7 mouse cellular contexts compared by ENCODE assay signal in the genomic region with DNA sequence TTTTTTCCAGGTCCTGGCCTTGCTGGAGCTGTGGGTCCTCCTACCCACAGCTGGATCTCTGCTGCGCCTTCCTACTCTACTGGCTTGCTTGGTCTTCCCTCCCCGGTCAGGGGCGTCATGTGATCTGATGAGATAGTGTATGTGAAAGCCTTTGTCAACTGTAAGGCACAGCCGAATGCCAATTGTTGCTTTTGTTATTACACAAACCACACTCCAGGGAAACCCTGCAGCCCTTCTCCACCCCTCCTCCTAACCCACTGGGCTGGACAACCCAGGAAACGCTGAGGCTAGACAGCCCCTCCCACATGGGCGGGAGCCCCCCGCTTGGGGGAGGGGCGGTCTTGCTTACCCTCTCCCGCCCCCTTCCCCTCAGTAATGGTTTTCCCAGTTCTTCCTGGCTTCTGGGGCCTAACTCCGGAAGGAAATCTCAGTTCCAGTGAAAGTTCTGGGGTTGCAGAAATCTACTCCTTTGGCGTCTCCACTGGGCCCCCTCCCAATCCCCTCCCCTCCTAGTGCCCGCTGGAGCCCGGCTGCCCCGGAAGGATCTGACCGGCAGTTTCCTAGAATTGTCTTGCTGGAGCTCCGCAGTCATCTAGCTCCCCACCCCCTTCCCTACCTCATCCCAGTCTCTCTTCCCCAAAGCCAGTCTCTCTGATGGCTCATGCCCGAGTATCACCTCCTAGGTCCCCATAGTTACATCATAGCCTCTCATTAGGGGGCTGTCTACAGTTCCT. TPM values are rescaled to one million over a fixed set of nuclear protein-coding genes. Genes with fewer than 3 reads are reported as not detected.
A peak's percentile ranks its signal among the peaks of the same experiment; 100 is the strongest.
DNase-seq lines count a peak whose midpoint lies in the region; ATAC-seq and TF ChIP-seq lines count a peak whose summit lies in the region.

No protein-coding gene starts in this region.

- peak; percentile 83 to 93 for DNase-seq in adrenal gland, postnatal 36 days
- peak; percentile 95 for DNase-seq in embryonic facial prominence, embryonic 11.5 days (ENCODE audit: low spot score)
- DNase-seq in heart, adult 2 months, result peak; percentile 91 to 94
- peak; percentile 83 for DNase-seq in kidney, adult 18-20 months
- DNase-seq in limb, embryonic 10.5 days (ENCODE audit: low spot score), result peak; percentile 89
- peak; percentile 98 for DNase-seq in midbrain, embryonic 11.5 days (ENCODE audit: low spot score, missing footprints)
- DNase-seq in spleen, postnatal 36 days (ENCODE audit: low spot score in 2 of 2), result peak; percentile 46 to 49

- H3K4me1 ChIP-seq in embryonic facial prominence, embryonic 11.5 days (ENCODE audit: control insufficient read depth, insufficient read depth, low read length), result no peaks in the 10 kb centered on the region; the same call in 1 of the 2 replicates
- H3K4me1 ChIP-seq in heart, adult 2 months (ENCODE audit: control insufficient read depth, insufficient read depth, low read length), result peaks cover 14% of the 10 kb centered on the region
- H3K4me1 ChIP-seq in limb, embryonic 10.5 days, result peaks cover 49% of the 10 kb centered on the region
- H3K4me1 ChIP-seq in midbrain, embryonic 11.5 days (ENCODE audit: control insufficient read depth, insufficient read depth, low read length), result peaks cover 13% of the 10 kb centered on the region

- peak overlapping the region; percentile 43 for H3K9ac ChIP-seq in embryonic facial prominence, embryonic 11.5 days (replicated peaks; ENCODE audit: low read length)
- no peak overlapping the region for H3K9ac ChIP-seq in heart, adult 2 months (ENCODE audit: low read depth, low read length)
- peak overlapping the region; percentile 31 for H3K9ac ChIP-seq in midbrain, embryonic 11.5 days (ENCODE audit: low read length)

- intact Hi-C loops in heart, adult 2 months (cut with DNase I), result loop anchor here (1.0 kb wide), 2 partner anchors 13 to 19 kb away; a partner anchor contains a TSS

- TF ChIP-seq POLR2A in heart, adult 2 months (IDR thresholded peaks at IDR 0.05; ENCODE audit: insufficient read depth, low read depth, low read length), result peak; percentile 85

- TF ChIP-seq CTCF in heart, adult 2 months (IDR thresholded peaks at IDR 0.05), result 0 out of 2 replicates have a peak, but pooled peaks have one; percentile 4

- H3K27me3 ChIP-seq in embryonic facial prominence, embryonic 11.5 days (ENCODE audit: control insufficient read depth, insufficient read depth, low read length), result no peaks in the 10 kb centered on the region
- H3K27me3 ChIP-seq in heart, adult 2 months (ENCODE audit: control insufficient read depth, insufficient read depth, low read length), result no peaks in the 10 kb centered on the region
- H3K27me3 ChIP-seq in limb, embryonic 10.5 days (ENCODE audit: low read depth, poor library complexity, severe bottlenecking), result no peaks in the 10 kb centered on the region
- no peaks in the 10 kb centered on the region for H3K27me3 ChIP-seq in midbrain, embryonic 11.5 days (ENCODE audit: control insufficient read depth, insufficient read depth, low read length)

- H3K36me3 ChIP-seq in embryonic facial prominence, embryonic 11.5 days (replicated peaks; ENCODE audit: control insufficient read depth, insufficient read depth, low read depth, low read length), result no peaks in the 10 kb centered on the region
- H3K36me3 ChIP-seq in heart, adult 2 months (ENCODE audit: control insufficient read depth, insufficient read depth, low read length), result peaks cover 3% of the 10 kb centered on the region; the same call in 1 of the 2 replicates
- no peaks in the 10 kb centered on the region for H3K36me3 ChIP-seq in limb, embryonic 10.5 days
- H3K36me3 ChIP-seq in midbrain, embryonic 11.5 days (ENCODE audit: control insufficient read depth, insufficient read depth, low read length), result no peaks in the 10 kb centered on the region

- H3K4me2 ChIP-seq in embryonic facial prominence, embryonic 11.5 days (ENCODE audit: low read depth, low read length), result peak overlapping the region; percentile 29
- H3K4me2 ChIP-seq in midbrain, embryonic 11.5 days, result peak overlapping the region; percentile 46

- TF ChIP-seq EP300 in heart, adult 2 months (IDR thresholded peaks at IDR 0.05; ENCODE audit: insufficient read depth, low read depth, low read length), result peak; percentile 49; the same call in 1 of the 2 replicates

- no peaks in the 10 kb centered on the region for H3K79me2 ChIP-seq in heart, adult 2 months (replicated peaks; ENCODE audit: control insufficient read depth, insufficient read depth, low read length)

- H3K4me3 ChIP-seq in embryonic facial prominence, embryonic 11.5 days (ENCODE audit: low read depth, low read length), result peak overlapping the region; percentile 13
- H3K4me3 ChIP-seq in heart, adult 2 months, result peak overlapping the region; percentile 20
- peak overlapping the region; percentile 47 for H3K4me3 ChIP-seq in limb, embryonic 10.5 days
- H3K4me3 ChIP-seq in midbrain, embryonic 11.5 days (ENCODE audit: low read depth, low read length), result peak overlapping the region; percentile 24

- WGBS in embryonic facial prominence, embryonic 11.5 days, result under 1% methylated on average over 17 of the region's 17 CpGs
- WGBS in heart, adult 2 months, result 6% methylated on average over 17 of the region's 17 CpGs
- WGBS in limb, embryonic 10.5 days, result 1% methylated on average over 17 of the region's 17 CpGs
- WGBS in midbrain, embryonic 11.5 days, result under 1% methylated on average over 17 of the region's 17 CpGs

- peak; percentile 94 for ATAC-seq in embryonic facial prominence, embryonic 11.5 days (replicated peaks; ENCODE audit: insufficient number of reproducible peaks, low FRiP score, low TSS enrichment, low read depth)
- peak; percentile 96 for ATAC-seq in midbrain, embryonic 11.5 days (ENCODE audit: low FRiP score)

- peak overlapping the region; percentile 80 for H3K27ac ChIP-seq in embryonic facial prominence, embryonic 11.5 days (replicated peaks; ENCODE audit: low read depth, low read length)
- H3K27ac ChIP-seq in heart, adult 2 months, result peak overlapping the region; percentile 81
- peak overlapping the region; percentile 96 for H3K27ac ChIP-seq in limb, embryonic 10.5 days
- H3K27ac ChIP-seq in midbrain, embryonic 11.5 days (ENCODE audit: low read depth, low read length), result peak overlapping the region; percentile 37

- H3K9me3 ChIP-seq in embryonic facial prominence, embryonic 11.5 days (replicated peaks; ENCODE audit: control insufficient read depth, low read length), result no peaks in the 10 kb centered on the region
- H3K9me3 ChIP-seq in limb, embryonic 10.5 days (replicated peaks), result no peaks in the 10 kb centered on the region
- H3K9me3 ChIP-seq in midbrain, embryonic 11.5 days (ENCODE audit: control insufficient read depth, low read length), result no peaks in the 10 kb centered on the region

RNA-seq across cellular contexts. Expression of a gene that starts 13.1 kb away (rescaled TPM):
- total RNA-seq in adrenal gland, postnatal 36 days (2021), result 10 to 100 TPM; 79.4 to 89.6 TPM
- 31.7 and 32.1 TPM in 2 replicates for polyA plus RNA-seq in embryonic facial prominence, embryonic 11.5 days (2014; fragmentation: Nextera tagmentation; extraction: Ambion mirVana)
- total RNA-seq in heart, adult 2 months (2021), result 10 to 100 TPM; 22.9 to 26.3 TPM
- polyA plus RNA-seq in heart, adult 2 months (2012; rRNA removed), result 15.2 and 21.8 TPM in 2 replicates
- 53.3 and 53.5 TPM in 2 replicates for polyA plus RNA-seq in limb, embryonic 10.5 days (2016; fragmentation: Nextera tagmentation; extraction: Ambion mirVana)
- 34.4 and 34.7 TPM in 2 replicates for polyA plus RNA-seq in midbrain, embryonic 11.5 days (2014; fragmentation: Nextera tagmentation; extraction: Ambion mirVana)

RNA-seq across cellular contexts. Expression of a gene that starts 19.1 kb away (rescaled TPM):
- total RNA-seq in adrenal gland, postnatal 36 days (2021), result 100 to 1,000 TPM; 203 to 287 TPM
- 1.7 and 3.0 TPM in 2 replicates for polyA plus RNA-seq in embryonic facial prominence, embryonic 11.5 days (2014; fragmentation: Nextera tagmentation; extraction: Ambion mirVana)
- total RNA-seq in heart, adult 2 months (2021), result 10 to 100 TPM; 16.1 to 16.3 TPM
- 35.0 and 47.5 TPM in 2 replicates for polyA plus RNA-seq in heart, adult 2 months (2012; rRNA removed)
- polyA plus RNA-seq in limb, embryonic 10.5 days (2016; fragmentation: Nextera tagmentation; extraction: Ambion mirVana), result 3.5 and 4.7 TPM in 2 replicates
- 2.4 and 2.7 TPM in 2 replicates for polyA plus RNA-seq in midbrain, embryonic 11.5 days (2014; fragmentation: Nextera tagmentation; extraction: Ambion mirVana)

RNA-seq across cellular contexts. Expression of a gene that starts 29.4 kb away (rescaled TPM):
- 10 to 100 TPM; 56.9 to 63.7 TPM for total RNA-seq in adrenal gland, postnatal 36 days (2021)
- polyA plus RNA-seq in embryonic facial prominence, embryonic 11.5 days (2014; fragmentation: Nextera tagmentation; extraction: Ambion mirVana), result 364 and 383 TPM in 2 replicates
- total RNA-seq in heart, adult 2 months (2021), result 10 to 100 TPM; 30.6 to 32.2 TPM
- polyA plus RNA-seq in heart, adult 2 months (2012; rRNA removed), result 13.9 and 24.9 TPM in 2 replicates
- 374 and 379 TPM in 2 replicates for polyA plus RNA-seq in limb, embryonic 10.5 days (2016; fragmentation: Nextera tagmentation; extraction: Ambion mirVana)
- 338 and 369 TPM in 2 replicates for polyA plus RNA-seq in midbrain, embryonic 11.5 days (2014; fragmentation: Nextera tagmentation; extraction: Ambion mirVana)

RNA-seq across cellular contexts. Expression of a gene that starts 44.3 kb away (rescaled TPM):
- total RNA-seq in adrenal gland, postnatal 36 days (2021), result 10 to 100 TPM; 53.3 to 79.3 TPM
- polyA plus RNA-seq in embryonic facial prominence, embryonic 11.5 days (2014; fragmentation: Nextera tagmentation; extraction: Ambion mirVana), result 63.3 and 65.8 TPM in 2 replicates
- 10 to 100 TPM; 60.0 to 71.3 TPM for total RNA-seq in heart, adult 2 months (2021)
- polyA plus RNA-seq in heart, adult 2 months (2012; rRNA removed), result 50.7 and 89.1 TPM in 2 replicates
- polyA plus RNA-seq in limb, embryonic 10.5 days (2016; fragmentation: Nextera tagmentation; extraction: Ambion mirVana), result 49.1 and 60.3 TPM in 2 replicates
- 70.9 and 77.2 TPM in 2 replicates for polyA plus RNA-seq in midbrain, embryonic 11.5 days (2014; fragmentation: Nextera tagmentation; extraction: Ambion mirVana)

RNA-seq across cellular contexts. Expression of a gene that starts 56.8 kb away (rescaled TPM):
- total RNA-seq in adrenal gland, postnatal 36 days (2021), result 100 to 1,000 TPM; 132 to 156 TPM
- polyA plus RNA-seq in embryonic facial prominence, embryonic 11.5 days (2014; fragmentation: Nextera tagmentation; extraction: Ambion mirVana), result 15.3 and 16.8 TPM in 2 replicates
- total RNA-seq in heart, adult 2 months (2021), result 1 to 10 TPM in 1 of 2 experiments, under 1 TPM in 1; 0.76 to 1.1 TPM
- polyA plus RNA-seq in heart, adult 2 months (2012; rRNA removed), result 2.2 and 3.7 TPM in 2 replicates
- polyA plus RNA-seq in limb, embryonic 10.5 days (2016; fragmentation: Nextera tagmentation; extraction: Ambion mirVana), result 37.4 and 41.9 TPM in 2 replicates
- polyA plus RNA-seq in midbrain, embryonic 11.5 days (2014; fragmentation: Nextera tagmentation; extraction: Ambion mirVana), result 9.3 and 10.0 TPM in 2 replicates

Comparison
In these comparisons a context has a peak if more than half of its experiments do, and no peak if none do; other contexts are left out.
1. Peak in every context shown above with its lines: DNase-seq, ATAC-seq, H3K4me3 ChIP-seq and H3K27ac ChIP-seq.
2. DNase-seq: peak in every context shown above with its lines; median percentile 98 in midbrain, embryonic 11.5 days; 95 in embryonic facial prominence, embryonic 11.5 days; 92 in heart, adult 2 months; 89 in limb, embryonic 10.5 days; 88 in adrenal gland, postnatal 36 days; 83 in kidney, adult 18-20 months; 48 in spleen, postnatal 36 days.
3. H3K27ac ChIP-seq: peak in every context shown above with its lines; median percentile 96 in limb, embryonic 10.5 days; 81 in heart, adult 2 months; 80 in embryonic facial prominence, embryonic 11.5 days; 37 in midbrain, embryonic 11.5 days.
4. RNA of a gene that starts 29.4 kb away (polyA plus RNA-seq): 364 to 383 TPM in embryonic facial prominence, embryonic 11.5 days, 374 to 379 TPM in limb, embryonic 10.5 days and 338 to 369 TPM in midbrain, embryonic 11.5 days; 13.9 to 24.9 TPM in heart, adult 2 months; every median in the first group is over 10 times any median in the second.